Mouse (Mus musculus) olfactory bulb, adult 2 months (tissue): ENCODE results near the gene Acvr1b.

Experiments
- CTCF ChIP-seq: fragments of 200-500 bp; IDR thresholded peaks from 2 replicates; pipeline ENCODE4 v1.5.1; 2012; ENCODE audit warnings: low read depth, mild to moderate bottlenecking, low read length, moderate library complexity; ENCODE audit not compliant: insufficient read depth
- POLR2A ChIP-seq: fragments of 200-500 bp; IDR thresholded peaks from 2 replicates; pipeline ENCODE4 v1.6.1; 2012; ENCODE audit warnings: mild to moderate bottlenecking, low read depth, low read length, moderate library complexity; ENCODE audit not compliant: insufficient read depth

GRCm38 (mm10) chr15:101210998-101211613 is 37.2 kb downstream of the Acvr1b start:
- TF ChIP-seq POLR2A (no peak), CTCF (no peak)
